Mouse (Mus musculus): ENCODE data around the gene Dlg4.
"Not testable (repeated sequence)": the region's sequence is repeated elsewhere in the genome, so short reads cannot be mapped to it uniquely, and the experiment has no call there.

Gene Dlg4

DNA sequence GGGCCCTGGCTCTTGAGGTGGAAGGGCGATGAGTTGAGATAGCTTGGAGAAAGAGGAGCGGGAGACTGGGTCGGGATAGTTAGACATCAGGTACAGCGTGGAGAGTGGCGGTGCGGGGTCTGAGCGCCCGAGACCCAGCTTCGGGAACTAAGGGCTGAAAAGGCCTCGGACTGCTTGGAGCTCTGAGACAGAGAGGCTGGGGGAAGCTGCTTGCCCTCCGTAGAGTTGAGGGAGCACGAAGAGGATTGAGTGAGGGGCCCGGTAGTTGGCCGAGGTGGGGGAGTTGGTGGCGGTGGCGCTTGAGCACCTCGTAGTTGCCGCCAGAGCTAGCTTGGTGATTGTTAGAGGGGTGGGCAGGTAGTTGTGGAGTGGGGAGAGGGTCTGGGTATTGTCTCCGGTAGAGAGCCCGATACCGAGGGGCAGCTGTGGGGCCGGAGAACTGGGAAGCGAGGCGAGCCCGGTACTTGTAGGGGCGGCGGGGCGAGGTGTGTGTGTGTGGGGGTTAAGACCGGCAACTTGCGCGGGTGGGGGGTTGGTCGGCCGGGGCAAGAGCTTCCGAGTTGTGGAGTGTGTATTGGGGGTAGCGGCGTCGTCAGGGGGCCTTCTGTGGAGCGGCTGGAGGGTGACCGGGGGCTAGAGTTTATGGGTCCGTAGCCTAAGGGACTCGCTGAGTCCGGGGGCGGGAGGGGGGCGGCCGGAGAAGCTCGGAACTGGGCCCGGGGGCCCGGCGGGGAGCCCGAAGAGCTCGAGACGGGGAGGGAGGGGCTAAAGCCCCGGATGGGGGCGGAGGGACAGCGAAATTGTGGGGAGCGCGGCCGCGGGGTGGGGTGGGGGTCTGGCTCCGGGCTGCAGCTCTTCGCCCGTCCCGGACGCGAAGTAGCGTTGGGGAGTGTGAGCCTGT lies 20.3 kb upstream of the Dlg4 start:
- DNase-seq (ENCODE audit: extremely low read depth, insufficient read length, low spot score) = peak; percentile 73

DNA sequence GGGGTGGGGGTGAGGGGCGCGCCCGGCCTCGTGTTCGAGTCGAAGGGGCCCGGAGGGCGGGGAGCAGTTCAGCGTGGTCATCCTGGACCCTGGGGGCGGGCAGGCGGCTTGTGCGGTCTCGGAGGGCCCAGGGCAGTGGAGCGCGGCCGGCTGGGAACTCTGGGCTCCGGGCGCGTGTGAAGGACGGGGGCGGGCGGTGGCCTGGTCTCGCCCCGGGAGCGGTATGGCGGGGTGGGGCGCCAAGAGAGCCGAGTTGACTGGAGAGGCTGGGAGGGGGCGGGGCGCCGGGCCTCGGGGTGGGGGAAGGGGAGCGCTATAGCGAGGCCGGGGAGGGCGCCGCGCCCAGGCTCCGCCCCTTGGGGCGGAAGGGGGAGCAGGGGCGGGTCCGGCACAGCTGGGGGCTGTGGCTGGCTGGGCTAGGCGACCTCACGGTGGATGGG lies 19.7 kb upstream of the Dlg4 start:
- DNase-seq (ENCODE audit: extremely low read depth, insufficient read length, low spot score) = peak; percentile 84

GRCm38 (mm10) chr11:69998567-69999491 lies 17.9 kb upstream of the Dlg4 start:
- no peak for DNase-seq (ENCODE audit: extremely low read depth, insufficient read length, low spot score)

GRCm38 (mm10) chr11:69999666-70000065 lies 17.1 kb upstream of the Dlg4 start:
- no peak for DNase-seq (ENCODE audit: extremely low read depth, insufficient read length, low spot score)

GRCm38 (mm10) chr11:70000396-70000898 lies 16.3 kb upstream of the Dlg4 start, which contains the start of gene Dvl2:
TSS of gene Dvl2 (plus strand) at chr11:70000595.
- peak; percentile 100 for DNase-seq (ENCODE audit: extremely low read depth, insufficient read length, low spot score)

- no peak for DNase-seq (ENCODE audit: extremely low read depth, insufficient read length, low spot score)
These were observed 15.6 kb upstream of the Dlg4 start for GRCm38 (mm10) chr11:70001159-70001558.

DNA sequence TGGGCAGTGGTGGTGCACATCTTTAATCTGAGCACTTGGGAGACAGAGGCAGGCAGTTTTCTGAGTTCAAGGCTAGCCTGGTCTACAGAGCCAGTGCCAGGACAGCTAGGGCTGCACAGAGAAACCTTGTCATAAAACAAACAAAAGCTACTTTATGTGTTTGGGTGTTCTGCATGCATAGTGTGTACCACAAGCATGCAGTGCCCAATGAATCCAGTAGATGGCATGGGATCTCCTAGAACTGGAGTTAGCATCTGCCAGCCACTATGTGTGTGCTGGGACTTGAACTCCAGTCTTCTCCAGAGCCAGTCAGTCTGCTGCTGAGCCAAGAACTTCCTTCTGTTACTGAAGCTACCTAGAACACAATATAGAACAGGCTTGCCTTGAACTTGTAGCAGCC lies 14.9 kb upstream of the Dlg4 start:
- DNase-seq (ENCODE audit: extremely low read depth, insufficient read length, low spot score) = peak; percentile 52

GRCm38 (mm10) chr11:70002471-70002870 lies 14.3 kb upstream of the Dlg4 start:
- no peak for DNase-seq (ENCODE audit: extremely low read depth, insufficient read length, low spot score)

- DNase-seq (ENCODE audit: extremely low read depth, insufficient read length, low spot score) = no peak
These were observed 11.2 kb upstream of the Dlg4 start for GRCm38 (mm10) chr11:70005521-70005920.

DNA sequence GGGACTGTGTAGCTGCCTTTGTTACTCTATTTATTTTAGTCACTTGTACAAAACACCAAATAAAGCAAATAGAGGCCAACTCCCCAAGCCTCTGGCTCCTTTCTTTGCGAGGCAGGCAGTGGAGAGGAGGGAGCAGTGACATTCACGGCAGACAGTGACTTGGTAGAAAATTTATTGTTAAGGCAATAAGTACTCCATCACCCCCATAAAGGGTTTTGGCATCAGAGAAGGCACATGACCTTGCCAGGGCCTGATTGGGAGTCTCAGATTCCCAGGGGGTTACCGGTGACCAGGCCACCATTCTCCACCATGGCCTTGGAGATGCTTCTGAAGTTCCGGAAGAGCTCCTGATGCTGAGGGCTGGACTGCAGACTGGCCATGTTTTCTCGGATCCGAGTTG lies 6.7 kb upstream of the Dlg4 start:
- no peak for DNase-seq (ENCODE audit: extremely low read depth, insufficient read length, low spot score)

DNA sequence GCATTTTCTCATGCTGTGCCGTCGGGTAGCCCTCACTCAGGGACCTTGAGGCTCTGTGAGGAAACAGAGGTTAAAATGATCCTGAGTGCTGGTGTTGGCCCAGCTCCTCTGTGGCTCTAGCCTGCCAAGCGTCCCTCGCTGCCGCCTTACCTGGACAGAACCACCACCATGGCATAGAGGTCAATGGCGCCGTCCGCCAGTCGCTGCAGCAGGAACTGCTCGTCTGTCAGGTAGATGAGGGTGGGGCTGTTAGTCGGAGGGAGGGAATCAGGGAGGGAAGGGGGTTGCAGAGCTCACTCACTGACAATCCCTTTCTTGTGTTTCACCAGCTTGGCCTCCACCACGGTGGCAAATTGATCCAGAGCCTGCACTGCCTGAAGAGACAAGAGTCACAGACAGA lies 6.2 kb upstream of the Dlg4 start:
- DNase-seq (ENCODE audit: extremely low read depth, insufficient read length, low spot score) = no peak

GRCm38 (mm10) chr11:70010961-70011360 lies 5.8 kb upstream of the Dlg4 start:
- no peak for DNase-seq (ENCODE audit: extremely low read depth, insufficient read length, low spot score)

GRCm38 (mm10) chr11:70012931-70013330 lies 3.8 kb upstream of the Dlg4 start:
- DNase-seq (ENCODE audit: extremely low read depth, insufficient read length, low spot score) = no peak

DNA sequence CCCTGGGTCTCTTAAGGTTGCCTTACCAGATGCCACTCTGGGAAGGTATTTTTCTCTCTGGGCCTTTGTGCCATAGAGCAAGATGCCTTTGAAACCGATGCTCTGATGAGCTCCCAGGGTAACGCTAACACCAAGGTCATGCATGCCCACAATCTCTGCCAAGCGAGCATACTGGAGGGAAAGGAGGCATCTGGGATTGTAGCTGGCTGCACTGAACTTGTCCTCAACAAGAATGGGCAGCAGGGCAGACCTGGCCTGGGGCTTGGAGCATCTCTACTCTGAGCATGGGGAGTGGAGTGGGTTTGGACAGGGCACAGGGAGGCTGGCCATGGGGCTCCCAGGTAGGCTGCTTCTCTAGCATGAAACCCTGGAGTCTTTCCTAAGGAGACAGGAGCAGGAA lies 3.3 kb upstream of the Dlg4 start:
- no peak for DNase-seq (ENCODE audit: extremely low read depth, insufficient read length, low spot score)

GRCm38 (mm10) chr11:70014051-70014450 lies 2.7 kb upstream of the Dlg4 start:
- no peak for DNase-seq (ENCODE audit: extremely low read depth, insufficient read length, low spot score)

GRCm38 (mm10) chr11:70014880-70015558 lies 1.7 kb upstream of the Dlg4 start, which contains the start of gene Acadvl:
TSS of gene Acadvl (minus strand) at chr11:70015411.
- peak; percentile 85 for DNase-seq (ENCODE audit: extremely low read depth, insufficient read length, low spot score)

- DNase-seq (ENCODE audit: extremely low read depth, insufficient read length, low spot score) = no peak
These were observed 1.1 kb upstream of the Dlg4 start for GRCm38 (mm10) chr11:70015677-70016076.

DNA sequence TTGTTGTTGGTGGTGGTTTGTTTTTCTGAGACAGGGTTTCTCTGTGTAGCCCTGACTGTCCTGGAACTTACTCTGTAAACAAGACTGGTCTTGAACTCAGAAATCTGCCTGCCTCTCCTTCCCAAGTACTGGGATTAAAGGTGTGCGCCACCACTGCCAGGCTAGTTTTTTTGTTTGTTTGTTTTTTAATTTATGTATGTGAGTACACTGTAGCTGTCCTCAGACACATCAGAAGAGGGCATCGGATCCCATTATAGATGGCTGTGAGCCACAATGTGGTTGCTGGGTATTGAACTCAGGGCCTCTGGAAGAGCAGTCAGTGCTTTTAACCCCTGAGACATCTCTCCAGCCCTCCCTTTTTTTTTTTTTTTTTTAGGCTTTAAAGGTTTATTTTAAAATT lies 565 bp upstream of the Dlg4 start:
- DNase-seq (ENCODE audit: extremely low read depth, insufficient read length, low spot score) = not testable (repeated sequence)

GRCm38 (mm10) chr11:70017199-70017767 lies 541 bp downstream of the Dlg4 start:
- DNase-seq (ENCODE audit: extremely low read depth, insufficient read length, low spot score) = no peak
